Mouse (Mus musculus): ENCODE measurements around the gene Atp11a.

Atp11a gene

GRCm38 (mm10) chr8:12773914-12774313 is 17.1 kb downstream of the Atp11a start:
- no peak for DNase-seq

GRCm38 (mm10) chr8:12774872-12775298 is 18.1 kb downstream of the Atp11a start:
- no peak for DNase-seq

DNA sequence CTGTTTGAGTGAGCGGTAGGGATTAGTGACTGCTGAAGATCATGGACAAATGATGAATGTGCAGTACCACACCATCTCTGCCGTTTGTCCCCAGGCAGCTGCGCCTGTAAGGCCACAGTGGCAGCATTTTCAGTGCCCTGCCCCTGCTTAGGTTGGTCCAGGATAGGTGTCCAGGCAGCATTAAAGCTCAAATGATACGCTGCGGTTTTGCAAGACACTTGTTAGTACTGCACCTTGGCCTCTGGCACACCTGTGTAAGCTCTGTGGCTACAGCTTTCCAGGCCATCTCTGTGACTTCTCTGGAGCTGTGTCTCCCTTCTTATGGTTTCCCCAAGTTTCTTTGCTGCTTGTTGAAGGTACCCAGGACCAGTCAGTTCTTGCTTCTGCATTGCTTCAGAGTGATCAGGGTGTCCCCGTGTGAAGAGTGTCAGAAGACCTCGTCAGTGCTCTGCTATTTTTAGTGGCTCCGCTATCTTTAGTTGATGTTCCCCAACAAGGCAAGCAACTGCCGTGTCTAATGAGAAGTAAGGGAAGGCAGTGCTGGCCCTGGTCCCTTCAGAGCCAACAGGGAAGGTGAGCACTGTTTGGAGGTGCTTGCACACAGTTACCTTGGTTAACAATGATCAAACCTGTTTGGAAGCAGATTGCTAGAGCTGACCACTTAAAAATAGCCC is 18.6 kb downstream of the Atp11a start:
- DNase-seq, result no peak

GRCm38 (mm10) chr8:12776166-12776565 is 19.4 kb downstream of the Atp11a start:
- DNase-seq, result no peak

DNA sequence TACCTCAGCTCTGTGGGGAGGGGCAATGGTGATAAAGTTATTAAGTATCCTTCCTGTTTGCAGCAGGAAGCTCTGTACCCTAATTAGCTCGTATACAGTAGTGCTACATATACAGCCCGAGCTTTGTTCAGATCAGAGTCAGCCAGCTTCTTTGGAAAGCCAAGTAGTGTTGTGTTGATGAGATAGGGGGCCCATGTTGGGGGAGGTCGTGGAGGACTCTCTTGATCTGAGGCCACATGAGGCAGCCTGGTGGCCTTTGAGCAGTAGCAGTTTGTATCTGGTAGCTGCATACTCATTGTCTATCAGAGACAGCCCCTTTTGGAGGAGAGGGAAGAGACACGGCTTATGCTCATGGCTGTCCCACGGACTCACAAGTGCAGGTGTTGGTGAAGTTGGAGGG is 20.4 kb downstream of the Atp11a start:
- no peak for DNase-seq

- DNase-seq, result no peak
Observed at GRCm38 (mm10) chr8:12779541-12779940, 22.7 kb downstream of the Atp11a start.

GRCm38 (mm10) chr8:12785508-12785907 is 28.7 kb downstream of the Atp11a start:
- DNase-seq, result peak; percentile 51

DNA sequence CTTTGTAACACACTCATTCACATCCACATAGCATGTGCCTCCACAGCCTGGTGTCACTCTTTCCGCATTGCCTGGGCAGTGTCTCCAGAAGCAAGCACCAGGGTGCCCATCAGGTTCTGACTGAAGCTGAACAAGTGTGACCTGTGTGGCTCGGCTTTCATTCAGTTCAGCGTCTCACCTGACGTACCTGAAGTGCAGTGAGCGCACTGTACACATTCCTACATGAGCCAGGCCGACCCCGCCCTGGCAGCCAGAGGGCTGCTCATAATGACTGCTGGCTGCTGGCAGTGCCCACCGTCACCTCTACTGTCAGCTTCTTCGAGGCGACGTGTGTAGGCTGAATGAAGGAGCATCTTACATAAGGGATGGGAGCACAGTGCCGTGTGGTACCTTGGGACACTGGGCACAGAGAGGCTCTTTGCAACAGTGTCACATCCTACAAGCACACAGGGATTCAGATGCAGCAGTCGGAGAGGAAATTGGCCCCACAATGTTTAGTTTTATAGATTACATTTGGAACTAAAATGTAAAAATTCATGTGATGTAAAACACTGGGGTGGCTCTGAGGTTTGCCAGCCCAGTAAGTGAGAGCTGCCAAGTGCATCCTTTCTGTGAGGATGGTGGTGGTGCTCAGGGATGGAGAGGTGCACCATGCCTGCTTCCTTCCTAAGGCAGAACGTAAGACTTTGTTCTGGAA is 29.6 kb downstream of the Atp11a start:
- DNase-seq, result peak; percentile 62

DNA sequence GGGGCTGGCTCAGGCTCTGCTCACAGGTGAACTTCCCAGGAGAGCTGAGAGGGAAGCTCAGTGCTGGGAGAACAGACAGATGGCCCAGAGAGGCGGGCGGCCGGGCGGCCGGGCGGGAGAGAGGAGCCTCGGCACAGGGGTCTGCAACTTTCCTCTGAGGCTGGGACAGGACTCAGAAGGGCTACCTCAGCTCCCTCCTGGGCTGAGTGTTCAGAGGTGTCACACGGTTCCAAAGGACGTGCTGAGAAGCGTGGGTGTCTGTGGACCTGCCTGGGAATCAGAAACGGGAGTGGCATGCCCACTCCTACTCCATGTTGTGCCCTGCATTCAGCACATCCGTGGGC is 30.1 kb downstream of the Atp11a start:
- peak; percentile 70 for DNase-seq

DNA sequence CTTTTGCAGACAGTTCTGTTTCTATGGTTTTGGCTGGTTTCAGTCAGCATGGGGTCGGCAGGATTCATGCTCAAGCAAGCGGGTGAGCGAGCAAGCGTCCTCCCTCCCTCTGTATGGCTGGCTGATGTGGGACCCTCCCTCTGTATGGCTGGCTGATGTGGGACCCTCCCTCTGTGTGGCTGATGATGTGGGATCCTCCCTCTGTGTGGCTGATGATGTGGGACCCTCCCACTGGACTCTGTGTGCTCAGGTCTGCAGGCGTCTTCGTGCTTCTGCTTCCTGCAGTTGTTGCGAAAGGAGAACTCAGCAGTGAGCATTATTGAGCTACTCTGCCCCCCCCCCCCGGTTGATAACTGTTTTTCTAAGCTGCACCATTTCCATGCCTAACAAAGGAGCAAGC is 30.6 kb downstream of the Atp11a start:
- DNase-seq, result peak; percentile 35

GRCm38 (mm10) chr8:12788695-12789094 is 31.9 kb downstream of the Atp11a start:
- DNase-seq, result no peak

GRCm38 (mm10) chr8:12795011-12795671 is 38.3 kb downstream of the Atp11a start:
- DNase-seq, result no peak

DNA sequence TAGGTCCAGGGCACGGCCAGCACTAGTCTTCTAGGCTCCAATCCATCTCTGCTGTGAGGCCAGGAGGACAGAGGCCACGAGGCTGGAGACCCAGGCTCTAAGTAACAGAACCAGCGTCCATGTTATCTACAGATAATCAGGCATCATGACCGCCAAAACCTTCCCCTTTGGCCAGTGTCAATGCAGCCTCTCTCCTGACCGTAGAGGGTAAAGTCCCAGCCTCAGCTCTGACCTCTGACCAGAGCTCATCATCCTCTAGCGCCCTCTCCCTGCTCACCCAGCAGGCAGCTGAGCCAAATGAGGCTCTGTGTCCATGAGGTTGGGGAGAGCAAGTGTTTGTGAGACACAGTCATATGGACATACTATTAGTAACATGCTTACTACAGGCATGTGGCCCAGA is 42.3 kb downstream of the Atp11a start:
- no peak for DNase-seq

GRCm38 (mm10) chr8:12799832-12800231 is 43.0 kb downstream of the Atp11a start:
- DNase-seq, result no peak

DNA sequence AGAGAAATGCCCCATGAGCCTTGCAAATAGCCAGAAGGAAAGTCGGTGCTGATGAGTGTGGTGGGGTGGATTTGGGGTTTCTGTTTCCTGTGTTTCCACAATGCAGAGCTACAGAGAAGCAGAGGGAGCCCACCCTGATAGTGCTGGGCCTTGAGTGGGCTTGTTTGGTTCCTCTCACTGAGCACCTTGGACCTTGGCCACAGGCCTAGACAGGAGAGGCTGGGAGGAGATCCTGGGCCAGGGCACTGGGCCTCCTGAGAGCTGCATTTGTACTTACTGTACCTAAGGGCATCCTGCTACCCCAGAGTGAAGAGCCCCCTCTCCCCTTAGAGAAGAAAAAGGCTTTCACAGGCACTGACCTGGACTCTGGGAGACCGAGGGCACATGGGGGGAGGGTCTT is 43.4 kb downstream of the Atp11a start:
- no peak for DNase-seq

DNA sequence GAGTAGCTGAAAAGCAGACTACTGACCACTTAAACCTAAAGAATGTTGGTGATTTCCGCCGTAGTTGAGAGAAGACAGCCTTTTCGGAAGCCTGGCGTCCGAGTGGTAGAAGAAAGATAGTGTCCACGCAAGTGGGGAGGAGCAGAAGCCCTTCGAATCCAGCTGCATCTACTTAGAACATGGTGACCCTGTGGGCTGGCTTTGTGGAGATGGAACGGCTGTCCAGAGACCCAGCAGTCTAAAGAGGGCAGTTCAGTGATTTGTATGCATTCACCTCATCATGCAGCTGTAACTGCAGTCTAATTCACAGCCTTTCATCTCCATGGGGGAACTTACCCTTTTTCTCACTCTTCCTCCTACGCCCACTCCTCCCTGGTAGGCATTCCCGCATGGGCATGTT is 44.8 kb downstream of the Atp11a start:
- no peak for DNase-seq

DNA sequence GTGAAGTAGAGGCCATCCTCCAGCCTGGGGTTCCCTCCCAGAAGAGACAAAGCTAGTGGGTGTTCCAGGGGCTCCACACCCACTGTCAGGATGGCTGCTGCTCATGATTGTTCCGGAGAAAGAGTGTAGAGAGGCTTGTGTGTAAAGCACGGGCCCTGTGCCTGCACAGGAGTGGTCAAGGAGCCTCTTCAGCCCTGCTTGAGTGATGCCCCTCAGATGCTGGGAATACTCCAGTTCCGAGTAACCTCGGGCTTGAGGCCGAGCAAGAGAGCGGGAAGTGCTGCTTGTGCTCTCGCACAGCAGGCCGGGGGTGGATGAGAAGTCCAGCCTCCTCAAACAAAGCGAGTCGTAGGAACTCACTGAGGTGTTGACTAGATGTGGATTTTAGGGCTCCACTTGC is 46.3 kb downstream of the Atp11a start:
- no peak for DNase-seq

DNA sequence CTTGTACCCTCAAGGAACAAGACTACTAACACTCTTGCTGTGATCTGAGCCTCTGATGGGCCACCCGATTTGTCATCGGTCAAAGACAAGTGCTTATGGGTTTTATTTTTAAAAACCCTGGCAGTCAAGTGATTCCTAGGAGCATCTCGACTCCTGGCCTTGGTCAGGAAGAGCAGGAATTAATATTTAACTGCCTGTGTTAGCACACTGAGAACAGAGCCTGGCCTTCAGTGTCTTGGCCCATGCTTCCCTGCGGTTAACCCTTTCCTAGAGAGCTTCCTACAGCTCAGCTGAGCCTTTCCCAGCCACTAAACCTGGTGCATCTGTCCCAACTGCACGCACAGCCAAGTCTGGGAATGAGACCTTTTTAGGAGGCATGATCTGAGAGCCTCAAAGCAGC is 48.1 kb downstream of the Atp11a start:
- DNase-seq, result no peak

DNA sequence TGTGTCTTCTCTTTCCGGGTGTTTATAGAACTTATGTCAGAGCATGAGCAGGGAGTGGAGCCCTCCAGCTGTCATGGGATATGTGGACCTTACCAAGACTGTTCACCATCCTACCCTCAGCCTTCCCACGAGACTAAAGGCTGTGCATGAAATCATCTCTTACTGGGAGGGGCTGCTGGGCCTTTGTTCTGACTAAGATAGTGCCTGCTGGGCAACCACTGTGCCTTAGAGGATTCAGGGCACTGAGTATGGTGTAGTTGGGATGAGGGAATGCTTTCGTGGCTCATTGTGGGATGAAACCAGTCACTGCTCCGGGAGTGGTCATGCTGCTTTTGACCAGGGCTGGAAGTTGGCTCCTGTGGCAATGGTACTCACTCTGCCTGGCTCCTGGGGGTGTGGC is 48.8 kb downstream of the Atp11a start:
- no peak for DNase-seq

DNA sequence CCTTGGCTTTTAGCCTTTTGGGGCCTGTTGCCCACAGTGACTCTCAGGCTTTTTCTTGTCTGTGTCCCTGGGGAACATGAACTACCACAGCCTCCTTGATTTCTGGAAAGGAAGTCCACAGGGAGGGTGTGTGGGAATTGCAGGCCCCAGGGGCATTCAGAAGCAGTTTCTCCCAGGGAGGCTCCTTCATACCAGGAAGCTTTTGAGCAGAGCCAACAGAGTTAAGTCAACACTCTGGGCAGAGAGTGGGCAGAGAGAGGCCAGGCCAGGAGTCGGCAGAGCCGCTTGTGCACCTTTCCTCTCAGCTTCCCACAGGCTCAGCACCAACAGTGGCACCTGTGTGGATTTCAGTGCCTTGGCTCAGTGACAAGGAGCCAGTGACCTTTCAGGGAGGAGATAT is 51.2 kb downstream of the Atp11a start:
- no peak for DNase-seq

DNA sequence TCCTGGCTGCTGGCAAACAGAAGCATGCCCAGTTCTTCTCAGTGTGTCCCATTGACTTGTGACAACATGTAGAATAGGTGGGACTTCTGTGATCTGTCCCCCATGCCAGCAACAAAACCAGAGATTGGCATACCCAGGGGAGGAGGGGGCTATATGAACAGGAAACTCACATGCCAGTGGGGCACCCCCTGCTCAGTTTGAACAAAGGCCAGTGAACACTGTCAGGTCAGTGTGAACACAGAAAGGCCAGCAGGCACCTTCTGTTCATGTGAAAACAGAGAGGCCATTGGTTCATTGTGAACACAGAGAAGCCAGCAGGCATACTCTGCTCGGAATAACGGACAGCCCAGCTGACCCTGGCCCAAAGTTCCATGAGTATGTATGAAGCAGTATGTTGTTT is 52.7 kb downstream of the Atp11a start:
- no peak for DNase-seq

- no peak for DNase-seq
Observed at GRCm38 (mm10) chr8:12811231-12811630, 54.4 kb downstream of the Atp11a start.

GRCm38 (mm10) chr8:12816412-12816811 is 59.6 kb downstream of the Atp11a start:
- no peak for DNase-seq

- no peak for DNase-seq
Observed at GRCm38 (mm10) chr8:12822892-12823291, 66.1 kb downstream of the Atp11a start.

Measured in cerebellum, adult 11-12 months (tissue).